In the genomic region with DNA sequence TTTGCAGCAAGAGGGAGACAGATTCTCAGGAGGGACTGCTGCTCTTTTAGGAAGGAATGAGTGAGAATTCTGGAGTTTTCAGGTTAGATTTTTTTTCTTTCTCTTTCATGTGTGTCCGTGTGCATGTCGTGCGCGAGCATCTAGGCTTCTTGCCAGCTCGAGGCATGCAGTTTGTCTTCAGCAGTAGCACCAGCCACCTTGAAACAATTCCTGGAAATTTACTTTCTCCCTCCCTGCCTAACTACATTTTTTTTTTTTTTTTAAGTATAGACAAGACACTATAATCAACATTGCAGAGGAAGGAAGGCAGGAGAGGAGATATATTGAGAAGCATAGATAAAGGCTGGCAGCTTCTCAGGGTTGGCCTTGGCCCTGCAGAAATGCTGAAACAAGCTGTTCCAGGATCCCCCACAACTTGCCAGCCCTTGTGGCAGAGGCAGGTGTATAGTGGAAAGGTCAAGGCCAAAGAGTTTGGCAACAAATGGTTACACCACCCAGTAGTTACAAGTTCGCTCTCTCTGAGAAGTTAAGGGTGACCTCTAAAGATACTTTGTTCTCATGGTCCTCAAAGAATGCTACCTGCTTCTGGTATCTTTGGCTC, we compare ENCODE assay signal across 16 mouse cellular contexts. TPM values are rescaled to one million over a fixed set of nuclear protein-coding genes. Genes with fewer than 3 reads are reported as not detected.
A peak's percentile ranks its signal among the peaks of the same experiment; 100 is the strongest.
DNase-seq lines count a peak whose midpoint lies in the region; ATAC-seq and TF ChIP-seq lines count a peak whose summit lies in the region.
"Had no signal": no experiment of that assay in that cellular context is flagged by ENCODE, and none has a peak within 500 bp of the region (broad histone marks: within the 10 kb centered on the region; RNA-seq: fewer than 3 reads in every experiment).

No protein-coding gene starts in this region.

- peak; percentile 34; the same call in 1 of the 2 replicates for ATAC-seq in heart, embryonic 16.5 days (replicated peaks; ENCODE audit: extremely low read depth, insufficient read depth, low FRiP score)
- ATAC-seq in forebrain, embryonic 11.5 days (replicated peaks; ENCODE audit: low FRiP score), result no peak
- no peak for ATAC-seq in hindbrain, postnatal 0 days
- ATAC-seq: hindbrain, embryonic 16.5 days had no signal

- 57% methylated on average over 6 of the region's 6 CpGs for WGBS in heart, embryonic 16.5 days
- WGBS in forebrain, embryonic 11.5 days, result 92% methylated on average over 6 of the region's 6 CpGs
- WGBS in hindbrain, postnatal 0 days, result 55% methylated on average over 6 of the region's 6 CpGs

- no peak for TF ChIP-seq CTCF in hindbrain, postnatal 0 days (IDR thresholded peaks at IDR 0.05; ENCODE audit: low read depth)

- intact Hi-C loops in heart, postnatal 25 days (cut with DNase I), result no loop called here

- H3K9ac ChIP-seq in heart, embryonic 16.5 days (ENCODE audit: low read length), result no peak overlapping the region
- H3K9ac ChIP-seq in forebrain, embryonic 11.5 days (ENCODE audit: low read length), result no peak overlapping the region
- no peak overlapping the region for H3K9ac ChIP-seq in hindbrain, postnatal 0 days (replicated peaks; ENCODE audit: low read length)
- H3K9ac ChIP-seq: liver, embryonic 15.5 days had no signal

- peak overlapping the region; percentile 66 for H3K27ac ChIP-seq in heart, embryonic 16.5 days (ENCODE audit: low read length)
- no peak overlapping the region for H3K27ac ChIP-seq in forebrain, embryonic 11.5 days (ENCODE audit: low read depth, low read length)
- no peak overlapping the region for H3K27ac ChIP-seq in hindbrain, postnatal 0 days
- H3K27ac ChIP-seq: gastrocnemius, adult 2 months had no signal

- no peaks in the 10 kb centered on the region for H3K27me3 ChIP-seq in heart, embryonic 16.5 days (ENCODE audit: control insufficient read depth, insufficient read depth, low read length)
- no peaks in the 10 kb centered on the region for H3K27me3 ChIP-seq in forebrain, embryonic 11.5 days (ENCODE audit: control insufficient read depth, insufficient read depth, low read length)
- H3K27me3 ChIP-seq in hindbrain, postnatal 0 days (ENCODE audit: insufficient read depth, low read length), result no peaks in the 10 kb centered on the region
- H3K27me3 ChIP-seq: liver, embryonic 15.5 days had no signal

- no peak overlapping the region for H3K4me3 ChIP-seq in heart, embryonic 16.5 days (ENCODE audit: low read length)
- no peak overlapping the region for H3K4me3 ChIP-seq in forebrain, embryonic 11.5 days (ENCODE audit: low read depth, low read length)
- no peak overlapping the region for H3K4me3 ChIP-seq in hindbrain, postnatal 0 days (ENCODE audit: low read length)
- H3K4me3 ChIP-seq: erythroblast, embryonic 14.5 days; gastrocnemius, adult 2 months; liver, embryonic 15.5 days had no signal

- H3K36me3 ChIP-seq in heart, embryonic 16.5 days (ENCODE audit: control insufficient read depth, insufficient read depth), result no peaks in the 10 kb centered on the region
- no peaks in the 10 kb centered on the region for H3K36me3 ChIP-seq in forebrain, embryonic 11.5 days (ENCODE audit: control insufficient read depth, insufficient read depth, low read length)
- no peaks in the 10 kb centered on the region for H3K36me3 ChIP-seq in hindbrain, postnatal 0 days (ENCODE audit: insufficient read depth, low read length)
- H3K36me3 ChIP-seq: liver, embryonic 15.5 days had no signal

- H3K9me3 ChIP-seq in heart, embryonic 16.5 days (replicated peaks; ENCODE audit: control insufficient read depth, low read length), result no peaks in the 10 kb centered on the region
- no peaks in the 10 kb centered on the region for H3K9me3 ChIP-seq in forebrain, embryonic 11.5 days (ENCODE audit: control insufficient read depth, low read length)
- no peaks in the 10 kb centered on the region for H3K9me3 ChIP-seq in hindbrain, postnatal 0 days (ENCODE audit: low read length)
- H3K9me3 ChIP-seq: liver, embryonic 15.5 days had no signal

- DNase-seq in heart, adult 18-20 months, result peak; percentile 45 to 54
- no peak for DNase-seq in heart, postnatal 25 days (ENCODE audit: low spot score)
- peak; percentile 64 for DNase-seq in adrenal gland, adult 8-10 months
- peak; percentile 58 for DNase-seq in lung, postnatal 14 days
- DNase-seq in forebrain, embryonic 11.5 days (ENCODE audit: low spot score), result no peak
- DNase-seq in hindbrain, postnatal 0 days (ENCODE audit: low spot score), result no peak
- no peak for DNase-seq in layer of hippocampus, postnatal 36 days
- DNase-seq: gastrocnemius, adult 2 months; thymus, postnatal 36 days had no signal

- H3K4me2 ChIP-seq in heart, embryonic 16.5 days (ENCODE audit: low read depth, low read length), result no peak overlapping the region
- no peak overlapping the region for H3K4me2 ChIP-seq in forebrain, embryonic 11.5 days (ENCODE audit: low read depth, low read length, severe bottlenecking)
- no peak overlapping the region for H3K4me2 ChIP-seq in hindbrain, postnatal 0 days (ENCODE audit: low read depth, low read length)
- H3K4me2 ChIP-seq: liver, embryonic 15.5 days had no signal

- peaks cover 2% of the 10 kb centered on the region; the same call in 1 of the 2 replicates for H3K4me1 ChIP-seq in heart, embryonic 16.5 days (ENCODE audit: control insufficient read depth, insufficient read depth, low read length)
- no peaks in the 10 kb centered on the region for H3K4me1 ChIP-seq in forebrain, embryonic 11.5 days (replicated peaks; ENCODE audit: control insufficient read depth, insufficient read depth, low read length)
- H3K4me1 ChIP-seq in hindbrain, postnatal 0 days (ENCODE audit: insufficient read depth, low read length), result no peaks in the 10 kb centered on the region

RNA-seq across cellular contexts. Expression of a gene that starts 3.1 kb away (rescaled TPM):
- 1 to 10 TPM; 3.3 to 3.5 TPM for total RNA-seq in heart, adult 18-20 months (2021)
- total RNA-seq in heart, postnatal 25 days (2021), result 1 to 10 TPM; 3.4 to 3.8 TPM
- total RNA-seq in adrenal gland, adult 8-10 months (2022), result 10 to 100 TPM in 3 of 4 experiments, 1 to 10 TPM in 1; 9.8 to 13.2 (median 10.4) TPM
- 16.1 and 19.0 TPM in 2 replicates for polyA plus RNA-seq in heart, embryonic 16.5 days (2015; fragmentation: Nextera tagmentation; extraction: Ambion mirVana)
- 0.43 and 0.45 TPM in 2 replicates for polyA plus RNA-seq in forebrain, embryonic 11.5 days (2014; fragmentation: Nextera tagmentation; extraction: Ambion mirVana)
- total RNA-seq in hindbrain, postnatal 0 days (2014; rRNA removed), result 1.9 and 2.9 TPM in 2 replicates
- 2.3 TPM in 2 replicates for polyA plus RNA-seq in hindbrain, postnatal 0 days (2015; fragmentation: Nextera tagmentation; extraction: Ambion mirVana)
- total RNA-seq in layer of hippocampus, postnatal 36 days (2021), result 1 to 10 TPM; 1.2 to 1.3 TPM
- total RNA-seq: common myeloid progenitor, adult 5-6 weeks had no signal

RNA-seq across cellular contexts. Expression of a gene that starts 4.9 kb away (rescaled TPM):
- under 1 TPM; 0.07 to 0.10 TPM for total RNA-seq in heart, adult 18-20 months (2021)
- under 1 TPM in 1 of 2 experiments, not detected in 1; 0.08 TPM for total RNA-seq in heart, postnatal 25 days (2021)
- 1 to 10 TPM; 4.0 to 5.4 (median 4.4) TPM for total RNA-seq in adrenal gland, adult 8-10 months (2022)
- polyA plus RNA-seq in heart, embryonic 16.5 days (2015; fragmentation: Nextera tagmentation; extraction: Ambion mirVana), result not detected in 2 replicates
- not detected in 2 replicates for polyA plus RNA-seq in forebrain, embryonic 11.5 days (2014; fragmentation: Nextera tagmentation; extraction: Ambion mirVana)
- 0.14 TPM in 1 of 2 replicates, not detected in the other for total RNA-seq in hindbrain, postnatal 0 days (2014; rRNA removed)
- polyA plus RNA-seq in hindbrain, postnatal 0 days (2015; fragmentation: Nextera tagmentation; extraction: Ambion mirVana), result not detected in 2 replicates
- total RNA-seq in layer of hippocampus, postnatal 36 days (2021), result under 1 TPM; 0.13 to 0.15 TPM
- total RNA-seq: common myeloid progenitor, adult 5-6 weeks had no signal
- polyA plus RNA-seq: erythroblast, embryonic 14.5 days had no signal

RNA-seq across cellular contexts. Expression of a gene that starts 4.9 kb away (rescaled TPM):
- total RNA-seq in heart, adult 18-20 months (2021), result under 1 TPM in 1 of 2 experiments, not detected in 1; 0.10 TPM
- total RNA-seq in heart, postnatal 25 days (2021), result under 1 TPM in 1 of 2 experiments, not detected in 1; 0.20 TPM
- 1 to 10 TPM; 4.8 to 9.8 (median 6.6) TPM for total RNA-seq in adrenal gland, adult 8-10 months (2022)
- not detected in 2 replicates for polyA plus RNA-seq in heart, embryonic 16.5 days (2015; fragmentation: Nextera tagmentation; extraction: Ambion mirVana)
- polyA plus RNA-seq in forebrain, embryonic 11.5 days (2014; fragmentation: Nextera tagmentation; extraction: Ambion mirVana), result not detected in 2 replicates
- not detected in 2 replicates for total RNA-seq in hindbrain, postnatal 0 days (2014; rRNA removed)
- polyA plus RNA-seq in hindbrain, postnatal 0 days (2015; fragmentation: Nextera tagmentation; extraction: Ambion mirVana), result 0.50 and 0.54 TPM in 2 replicates
- total RNA-seq in layer of hippocampus, postnatal 36 days (2021), result not detected
- total RNA-seq: common myeloid progenitor, adult 5-6 weeks; gastrocnemius, adult 2 months had no signal
- polyA plus RNA-seq: C2C12; erythroblast, embryonic 14.5 days; hindbrain, embryonic 16.5 days; midbrain, postnatal 0 days had no signal

RNA-seq across cellular contexts. Expression of a gene that starts 15.3 kb away (rescaled TPM):
- total RNA-seq in heart, adult 18-20 months (2021), result 1 to 10 TPM; 6.8 to 7.6 TPM
- 1 to 10 TPM; 6.8 to 8.3 TPM for total RNA-seq in heart, postnatal 25 days (2021)
- total RNA-seq in adrenal gland, adult 8-10 months (2022), result 10 to 100 TPM; 11.9 to 20.9 (median 15.8) TPM
- polyA plus RNA-seq in heart, embryonic 16.5 days (2015; fragmentation: Nextera tagmentation; extraction: Ambion mirVana), result 1.4 and 1.6 TPM in 2 replicates
- polyA plus RNA-seq in forebrain, embryonic 11.5 days (2014; fragmentation: Nextera tagmentation; extraction: Ambion mirVana), result 7.3 and 7.6 TPM in 2 replicates
- 9.9 and 11.5 TPM in 2 replicates for total RNA-seq in hindbrain, postnatal 0 days (2014; rRNA removed)
- 2.4 and 2.5 TPM in 2 replicates for polyA plus RNA-seq in hindbrain, postnatal 0 days (2015; fragmentation: Nextera tagmentation; extraction: Ambion mirVana)
- 10 to 100 TPM; 10.0 to 11.7 TPM for total RNA-seq in layer of hippocampus, postnatal 36 days (2021)

RNA-seq across cellular contexts. Expression of a gene that starts 21.5 kb away (rescaled TPM):
- not detected for total RNA-seq in heart, adult 18-20 months (2021)
- not detected for total RNA-seq in heart, postnatal 25 days (2021)
- under 1 TPM in 1 of 4 experiments, not detected in 3; 0.38 TPM for total RNA-seq in adrenal gland, adult 8-10 months (2022)
- 0.09 and 0.24 TPM in 2 replicates for polyA plus RNA-seq in heart, embryonic 16.5 days (2015; fragmentation: Nextera tagmentation; extraction: Ambion mirVana)
- polyA plus RNA-seq in forebrain, embryonic 11.5 days (2014; fragmentation: Nextera tagmentation; extraction: Ambion mirVana), result 0.13 TPM in 1 of 2 replicates, not detected in the other
- 0.37 and 0.50 TPM in 2 replicates for total RNA-seq in hindbrain, postnatal 0 days (2014; rRNA removed)
- polyA plus RNA-seq in hindbrain, postnatal 0 days (2015; fragmentation: Nextera tagmentation; extraction: Ambion mirVana), result 0.09 and 0.16 TPM in 2 replicates
- under 1 TPM; 0.30 to 0.53 TPM for total RNA-seq in layer of hippocampus, postnatal 36 days (2021)
- total RNA-seq: common myeloid progenitor, adult 5-6 weeks; midbrain, postnatal 0 days had no signal
- polyA plus RNA-seq: erythroblast, embryonic 14.5 days; liver, embryonic 15.5 days had no signal

Comparison
In these comparisons a context has a peak if more than half of its experiments do, and no peak if none do; other contexts are left out.
1. DNase-seq: peak in heart, adult 18-20 months (2 of 2), adrenal gland, adult 8-10 months (single experiment) and lung, postnatal 14 days (single experiment); none in heart, postnatal 25 days (single experiment), forebrain, embryonic 11.5 days (single experiment), hindbrain, postnatal 0 days (single experiment) and layer of hippocampus, postnatal 36 days (0 of 2).